Mouse (Mus musculus) neural tube, embryonic 15.5 days (tissue): ENCODE results near the gene Fbll1. TPM values are rescaled to one million over a fixed set of nuclear protein-coding genes. Genes with fewer than 3 reads are reported as not detected.

Experiments used
- ATAC-seq: fragments of 200-750 bp; cut with Nextera tagmentation; 2 replicates; pipeline ENCODE4 v1.8.0; 2017; ENCODE audit warnings: mild to moderate bottlenecking, moderate TSS enrichment, moderate library complexity; ENCODE audit not compliant: low FRiP score
- H3K27ac ChIP-seq: fragments of 300-500 bp; sonication (generic); replicated peaks from 2 replicates; pipeline ENCODE4 v1.5.1; 2015; ENCODE audit warnings: mild to moderate bottlenecking, inconsistent platforms
- H3K27me3 ChIP-seq: fragments of 300-500 bp; sonication (generic); replicated peaks from 2 replicates; pipeline ENCODE4 v1.6.1; 2015; ENCODE audit warnings: inconsistent platforms
- H3K36me3 ChIP-seq: fragments of 300-500 bp; sonication (generic); 2 replicates; pipeline ENCODE4 v1.6.1; 2015; ENCODE audit warnings: inconsistent platforms
- H3K4me1 ChIP-seq: fragments of 300-500 bp; sonication (generic); 2 replicates; pipeline ENCODE4 v1.6.1; 2015; ENCODE audit warnings: inconsistent platforms
- H3K4me2 ChIP-seq: fragments of 300-500 bp; sonication (generic); 2 replicates; pipeline ENCODE4 v1.6.1; 2015; ENCODE audit warnings: inconsistent platforms, mild to moderate bottlenecking, moderate library complexity
- H3K4me3 ChIP-seq: fragments of 300-500 bp; sonication (generic); replicated peaks from 2 replicates; pipeline ENCODE4 v1.5.1; 2015; ENCODE audit warnings: mild to moderate bottlenecking, inconsistent platforms
- H3K9ac ChIP-seq: fragments of 300-500 bp; sonication (generic); replicated peaks from 2 replicates; pipeline ENCODE4 v1.6.1; 2015; ENCODE audit warnings: mild to moderate bottlenecking, inconsistent platforms
- H3K9me3 ChIP-seq: fragments of 300-500 bp; sonication (generic); replicated peaks from 2 replicates; pipeline ENCODE4 v1.6.1; 2016; ENCODE audit warnings: inconsistent platforms
- WGBS: fragments of 180-500 bp; shearing (Covaris S2); methylation state at CpG from one replicate; pipeline ENCODE4 v1.1.7; 2015; ENCODE audit warnings: mixed read lengths; 5-methylcytosine and 5-hydroxymethylcytosine counted together
- microRNA counts: library from miRNA; unstranded; fragments of <30 nt; microRNA quantifications from one replicate; lab custom pipeline; 2016
- microRNA-seq: library from miRNA; unstranded; fragments of <30 nt; microRNA quantifications from one replicate; pipeline ENCODE4, GENCODE M21; 2017
- polyA plus RNA-seq: library from polyadenylated mRNA; unstranded; fragments of >200 nt; fragmentation: Nextera tagmentation; extraction: Ambion mirVana; gene quantifications from 2 replicates; pipeline ENCODE4 v1.2.1, GENCODE M21; 2015

Fbll1 gene
- polyA plus RNA-seq, 1 experiment from 2014 or later: 31.4 TPM

DNA sequence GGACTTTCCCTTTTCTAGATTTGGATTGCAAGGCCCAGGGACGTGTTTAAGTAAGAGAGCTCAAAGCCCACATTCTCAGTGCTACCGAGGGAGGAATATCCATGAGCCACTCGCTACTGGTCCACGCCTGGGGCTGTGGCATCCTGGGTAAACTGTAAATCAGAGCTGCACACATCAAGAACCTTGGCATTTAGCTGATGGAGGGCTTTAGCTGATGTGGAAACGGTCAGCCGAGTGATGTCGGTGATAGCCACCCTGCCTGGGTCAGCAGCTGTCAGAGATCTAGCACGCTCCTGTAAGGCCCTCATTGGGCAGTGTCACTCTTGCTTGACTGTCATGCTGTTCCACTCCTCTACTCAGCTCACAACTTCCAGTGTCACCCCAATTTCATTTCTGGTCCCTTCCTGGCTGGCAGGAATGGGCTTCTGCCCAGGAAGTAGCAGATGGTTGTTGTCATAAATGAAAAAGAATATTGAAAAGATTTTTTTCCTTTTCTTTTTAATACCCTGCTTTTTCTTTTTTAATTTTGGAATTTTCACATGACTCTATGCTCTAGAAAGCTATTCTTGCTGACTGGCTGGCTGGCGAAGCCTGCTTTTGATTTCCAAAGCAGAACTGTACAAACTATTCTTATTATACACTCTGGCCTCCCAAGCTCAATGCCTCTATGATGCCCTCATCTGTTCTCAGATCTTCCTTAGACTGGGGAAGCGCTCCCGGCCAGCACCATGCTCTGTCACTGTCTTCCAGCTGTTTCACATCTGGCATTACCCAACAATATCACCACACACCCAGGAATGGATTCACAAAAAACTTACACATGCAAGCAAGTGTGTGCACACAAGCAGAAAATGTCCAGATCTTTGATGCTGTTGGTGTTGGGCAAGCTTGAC lies 42.0 kb downstream of the Fbll1 start:
- no peak for ATAC-seq
- no peak overlapping the region for H3K4me2 ChIP-seq
- 83% methylated on average over 11 of the region's 11 CpGs for WGBS

DNA sequence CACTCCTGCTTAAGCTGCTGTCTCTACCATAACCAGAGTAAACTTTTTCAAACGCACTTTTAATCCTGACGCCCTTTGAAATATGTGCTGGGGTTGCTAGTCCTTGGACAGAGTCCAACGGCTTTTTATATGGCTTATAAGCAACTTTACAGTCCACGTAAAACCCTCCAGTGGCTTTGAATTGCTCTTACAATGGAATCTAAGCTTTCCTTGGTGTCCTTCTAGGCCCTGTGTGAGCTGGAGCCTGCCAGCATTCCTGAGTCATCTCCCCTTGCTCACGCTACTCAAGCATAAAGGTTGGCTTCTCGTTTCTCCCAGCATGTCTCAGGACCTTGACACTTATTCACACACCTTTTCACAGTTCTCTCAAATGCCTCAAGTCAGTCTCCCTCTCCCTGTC lies 43.1 kb downstream of the Fbll1 start:
- no peak for ATAC-seq
- Histone ChIP-seq H3K4me1 (0 out of 2 replicates have a peak, but pooled peaks cover 5% of the 10 kb centered on the region), H3K36me3 (no peaks in the 10 kb centered on the region), H3K27me3 (no peaks in the 10 kb centered on the region), H3K4me2 (no peak overlapping the region), H3K9ac (no peak overlapping the region), H3K27ac (no peak overlapping the region), H3K9me3 (no peaks in the 10 kb centered on the region), H3K4me3 (no peak overlapping the region)
- 35% methylated on average over 6 of the region's 6 CpGs for WGBS

More for the DNA sequence above, 42.0 kb downstream of the Fbll1 start:
- Histone ChIP-seq H3K9ac (no peak overlapping the region), H3K4me3 (no peak overlapping the region), H3K9me3 (no peaks in the 10 kb centered on the region), H3K27ac (no peak overlapping the region), H3K4me1 (0 out of 2 replicates have a peak, but pooled peaks cover 5% of the 10 kb centered on the region), H3K36me3 (no peaks in the 10 kb centered on the region), H3K27me3 (no peaks in the 10 kb centered on the region)

DNA sequence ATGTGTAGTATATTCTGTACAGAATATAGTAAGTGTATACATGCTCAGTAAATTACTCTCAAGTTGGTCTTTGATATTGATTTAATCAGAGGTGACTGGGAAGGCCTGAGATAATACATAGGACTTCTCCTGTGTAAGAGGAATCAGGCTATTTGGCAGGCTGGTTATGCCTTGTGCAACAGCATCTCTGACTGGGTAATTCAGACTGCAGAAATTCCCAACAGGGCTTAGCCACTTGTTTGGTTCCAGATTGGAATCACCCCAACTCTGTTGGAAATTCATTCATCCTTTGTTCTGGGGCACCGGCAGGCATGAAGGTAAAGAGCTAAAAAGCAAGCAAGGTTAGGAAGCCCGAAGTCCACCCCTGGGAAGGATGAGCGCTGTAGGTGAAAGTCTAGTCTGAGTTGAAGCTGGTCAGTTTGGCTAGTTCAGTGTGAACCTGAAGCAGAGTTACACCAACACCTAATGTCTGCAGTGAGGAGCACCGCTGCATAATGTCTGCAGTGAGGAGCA lies 43.7 kb downstream of the Fbll1 start:
- H3K4me2 ChIP-seq: no peak overlapping the region
- H3K4me1 ChIP-seq: 0 out of 2 replicates have a peak, but pooled peaks cover 5% of the 10 kb centered on the region
- WGBS: 77% methylated on average over 4 of the region's 4 CpGs
- H3K36me3 ChIP-seq: no peaks in the 10 kb centered on the region
- no peaks in the 10 kb centered on the region for H3K27me3 ChIP-seq
- H3K27ac ChIP-seq: no peak overlapping the region
- no peak overlapping the region for H3K4me3 ChIP-seq
- H3K9me3 ChIP-seq: no peaks in the 10 kb centered on the region
- no peak overlapping the region for H3K9ac ChIP-seq
- ATAC-seq: no peak

DNA sequence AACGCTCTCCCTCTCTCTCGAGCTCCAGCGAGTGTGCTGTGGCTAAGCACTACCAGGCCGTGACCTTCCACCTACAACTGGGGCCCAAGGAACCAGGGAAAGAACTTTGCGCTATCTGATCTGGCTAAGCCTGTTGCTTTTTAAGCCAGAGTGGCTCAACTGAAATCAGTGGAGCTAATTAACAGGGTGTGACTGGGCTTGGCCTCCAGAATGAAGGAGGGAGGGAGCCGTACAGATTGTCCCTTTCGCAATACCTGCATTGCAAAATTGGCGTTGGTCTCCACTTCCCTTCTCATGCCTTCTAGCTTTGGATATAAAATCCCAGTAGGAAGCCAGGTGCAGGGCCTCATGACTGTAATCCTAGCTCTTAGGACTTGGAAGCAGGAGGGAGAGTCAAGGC lies 48.1 kb downstream of the Fbll1 start:
- Histone ChIP-seq H3K9me3 (no peaks in the 10 kb centered on the region), H3K4me1 (0 out of 2 replicates have a peak, but pooled peaks cover 3% of the 10 kb centered on the region), H3K4me3 (no peak overlapping the region), H3K27ac (no peak overlapping the region), H3K4me2 (no peak overlapping the region), H3K27me3 (no peaks in the 10 kb centered on the region), H3K36me3 (no peaks in the 10 kb centered on the region), H3K9ac (no peak overlapping the region)
- no peak for ATAC-seq
- WGBS: 87% methylated on average over 8 of the region's 8 CpGs

MicroRNAs within 50 kb of the gene (microRNA counts, 519-probe panel; counts per million panel counts)
- 3,902 counts per million, percentile 92 among the panel's probes with 10 or more counts for microRNA mmu-miR-103 (lab: Ali Mortazavi, UCI)

Small RNA genes lying within 50 kb of the gene (microRNA-seq; reads per million reads assigned to microRNA genes)
- gene Mir103-1: 2.6 reads per million, percentile 9 among the genes with 10 or more reads in this experiment

Other genes with a start within 250 kb of the Fbll1 start
- 19.0 and 19.8 TPM in 2 replicates for gene Pank3, start 29.4 kb downstream of the Fbll1 start, polyA plus RNA-seq
- 66.2 and 77.0 TPM in 2 replicates for gene Rars, start 35.6 kb upstream of the Fbll1 start, polyA plus RNA-seq
- gene Wwc1, start 181.6 kb upstream of the Fbll1 start, polyA plus RNA-seq: 4.6 and 7.0 TPM in 2 replicates